Mouse (Mus musculus) thymus, postnatal 25 days (tissue): ENCODE measurements around the gene Rufy1.
"Not testable (repeated sequence)": the region's sequence is repeated elsewhere in the genome, so short reads cannot be mapped to it uniquely, and the experiment has no call there.

Experiments
- DNase-seq: peaks from one replicate; pipeline ENCODE4 v3.0.0; 2022

Gene Rufy1

DNA sequence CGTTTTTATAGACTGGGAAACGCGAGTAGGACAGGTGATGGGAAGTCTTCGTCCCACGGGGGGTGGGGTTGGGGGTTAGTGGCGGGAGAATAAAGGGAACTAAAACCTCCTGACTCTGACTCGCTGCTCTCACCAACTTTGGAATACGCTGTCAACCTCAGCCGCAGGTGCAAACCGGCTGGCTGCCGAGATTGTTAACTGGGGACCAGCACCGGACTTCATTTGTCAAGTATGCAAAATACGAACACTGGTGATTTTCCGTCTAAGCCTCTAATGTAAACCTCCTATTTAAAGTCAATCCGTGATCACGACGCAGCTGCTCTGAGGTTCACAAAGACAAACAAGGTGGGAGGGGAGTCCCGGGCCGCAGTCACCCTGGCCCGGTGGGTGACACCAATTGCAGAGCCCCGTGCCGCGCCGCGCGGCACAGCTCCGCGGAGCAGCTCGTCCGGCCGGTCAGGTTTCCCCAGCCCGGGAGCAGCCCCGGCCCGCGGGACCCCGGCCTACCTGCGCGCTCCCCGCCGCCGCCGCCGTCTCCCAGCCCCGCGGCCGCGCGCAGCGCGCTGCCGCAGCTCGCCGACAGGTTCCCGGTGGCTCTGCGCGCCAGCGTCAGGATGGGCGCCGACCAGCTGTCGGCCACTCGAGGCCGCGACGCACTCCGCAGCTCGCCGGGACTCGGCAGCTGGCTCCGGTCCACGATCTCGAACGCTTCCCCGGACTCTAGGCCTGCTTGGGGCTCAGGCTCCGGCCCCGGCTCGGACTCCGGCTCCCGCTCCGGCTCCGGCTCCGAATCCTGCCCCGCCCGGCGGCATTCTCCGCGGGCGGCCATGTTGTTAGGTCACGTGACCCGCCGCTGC, at the start of gene Rufy1:
Rufy1 (minus strand) TSS at position 849 of the 857 bp plus-strand sequence.
- peak; percentile 85 for DNase-seq

DNA sequence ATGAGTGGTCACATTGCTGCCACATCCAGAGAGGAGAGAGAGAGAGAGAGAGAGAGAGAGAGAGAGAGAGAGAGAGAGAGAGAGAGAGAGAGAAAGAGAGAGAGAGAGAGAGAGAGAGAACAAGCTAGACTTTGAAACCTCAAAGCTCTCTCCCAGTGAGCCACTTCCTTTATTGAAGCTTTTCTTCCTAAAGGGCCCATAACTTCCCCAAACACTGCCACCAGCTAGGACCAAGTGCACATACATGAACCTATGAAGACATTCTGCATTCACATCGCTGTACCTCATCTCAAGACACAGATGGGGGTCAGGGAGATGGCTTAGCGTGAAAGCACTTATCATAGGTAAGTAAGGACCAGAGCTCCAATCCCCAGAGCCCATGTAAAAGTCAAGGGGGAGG, 47.1 kb upstream of the Rufy1 start:
- DNase-seq = no peak

DNA sequence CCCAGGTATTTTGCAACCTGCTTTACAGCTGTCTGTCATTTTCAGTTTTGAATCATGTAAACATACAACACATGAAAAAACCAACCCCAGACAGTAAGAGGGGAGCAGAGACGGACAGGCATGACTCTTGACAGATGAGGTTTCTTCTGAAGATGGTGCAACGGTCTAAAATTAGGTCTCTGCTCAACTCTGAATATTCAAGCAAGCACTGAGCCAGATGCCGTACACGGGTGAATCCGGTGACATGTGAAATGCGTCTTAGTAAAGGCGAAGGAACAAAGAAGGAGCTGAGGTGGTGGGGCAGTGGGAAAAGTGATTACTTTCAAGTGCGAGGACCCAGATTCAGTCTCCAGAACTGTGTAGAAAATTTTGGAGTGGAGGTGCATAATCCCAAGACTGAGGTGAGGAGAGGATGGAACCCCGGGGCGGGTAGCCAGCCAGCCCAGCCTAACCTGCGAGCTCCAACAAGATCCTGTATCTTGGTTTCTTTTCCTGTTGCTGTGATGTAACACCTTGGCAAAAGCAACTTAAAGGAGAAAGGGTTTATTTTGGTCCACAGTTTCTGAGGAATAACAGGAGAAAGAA, 46.7 kb upstream of the Rufy1 start:
- DNase-seq = no peak

DNA sequence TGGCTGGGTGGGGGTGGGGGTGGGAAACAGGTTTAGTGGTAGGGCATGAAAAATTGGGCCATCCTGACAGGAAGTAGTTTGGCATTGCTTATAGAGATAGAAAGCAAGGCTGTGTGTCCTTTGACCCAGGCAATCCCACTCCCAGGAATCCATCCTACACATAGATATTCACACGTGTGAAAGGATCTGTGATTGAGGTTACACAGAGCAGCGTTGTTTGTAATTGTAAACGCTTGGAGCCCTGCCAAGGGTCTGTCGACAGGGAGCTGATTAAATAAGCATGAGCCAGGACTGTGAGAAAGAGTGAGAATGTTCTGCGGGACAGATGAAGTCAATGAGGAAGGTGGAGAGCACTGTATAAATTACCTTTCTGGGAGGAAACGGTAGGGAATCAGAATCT, 46.0 kb upstream of the Rufy1 start:
- no peak for DNase-seq

DNA sequence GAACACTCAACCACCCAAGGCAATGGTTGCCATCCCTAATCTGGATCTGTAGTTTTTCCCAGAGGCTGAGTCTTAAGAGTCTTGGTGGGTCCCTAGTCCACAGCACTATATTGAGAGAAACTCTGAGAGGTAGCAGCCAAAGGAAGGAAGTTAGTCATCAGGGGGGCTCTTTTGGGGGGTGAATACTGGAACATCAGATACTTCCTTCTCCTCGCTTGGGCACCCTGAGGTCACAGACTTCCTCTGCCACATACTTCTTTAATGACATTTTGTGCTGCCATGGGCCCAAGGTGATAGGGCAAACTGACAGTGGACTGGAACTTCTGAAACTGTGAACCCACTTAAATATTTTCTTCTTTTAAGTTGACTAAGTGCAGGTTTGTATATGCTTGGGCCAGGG, 43.0 kb upstream of the Rufy1 start:
- no peak for DNase-seq

DNA sequence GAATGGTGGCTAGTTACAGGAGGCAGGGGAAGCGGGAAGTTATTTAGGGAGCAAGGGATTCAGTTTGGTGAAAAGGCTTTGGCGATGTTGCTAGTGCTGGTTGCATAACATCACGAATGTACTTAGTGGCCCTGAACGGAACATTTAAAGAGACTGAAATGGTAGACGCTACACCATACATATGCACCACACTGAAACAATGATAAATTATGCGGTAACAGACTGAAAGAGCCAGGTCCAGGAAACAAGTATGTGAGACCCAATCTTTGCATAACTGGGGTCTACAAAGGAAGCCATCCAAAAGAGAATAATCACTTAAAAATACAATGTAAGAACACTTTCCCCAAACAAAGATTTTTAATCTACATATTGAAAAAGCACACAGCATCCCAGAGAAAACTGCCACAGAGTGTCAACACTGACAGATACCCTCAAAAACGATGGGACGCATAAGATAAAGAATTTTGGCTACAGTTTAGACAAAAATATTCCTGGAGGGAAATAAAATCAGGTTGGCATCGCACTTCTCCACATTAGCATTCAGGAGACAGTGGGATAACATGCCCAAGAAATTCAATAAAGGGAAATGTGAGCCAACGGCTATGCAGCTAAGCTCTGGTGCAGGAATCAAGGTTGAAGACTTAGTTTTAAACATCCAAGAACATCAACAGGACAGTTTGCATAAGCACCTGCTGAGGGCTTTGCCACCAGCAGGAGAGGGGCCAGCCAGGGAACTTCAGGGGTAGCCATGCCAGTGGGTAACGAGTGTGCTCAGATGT, 41.4 kb upstream of the Rufy1 start:
- no peak for DNase-seq

DNA sequence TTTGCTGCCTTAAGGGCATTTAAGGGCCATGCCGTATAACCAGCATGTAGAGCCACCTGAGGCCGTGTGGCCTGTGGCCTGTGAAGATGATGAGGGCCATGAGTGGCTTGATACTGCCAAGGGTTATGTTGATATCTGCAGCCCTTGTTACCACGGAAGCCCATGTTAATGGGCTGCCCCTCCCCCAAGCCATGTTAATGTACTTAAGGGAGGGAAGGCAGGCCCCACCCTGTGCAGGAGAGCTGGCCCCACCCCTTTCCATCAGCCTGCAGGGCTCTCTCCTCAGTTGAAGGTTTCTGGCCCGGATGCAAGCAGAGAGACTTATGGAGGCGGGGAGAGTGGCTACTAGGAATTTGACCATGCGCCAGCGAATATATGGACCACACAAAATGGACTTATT, 30.6 kb upstream of the Rufy1 start:
- no peak for DNase-seq

DNA sequence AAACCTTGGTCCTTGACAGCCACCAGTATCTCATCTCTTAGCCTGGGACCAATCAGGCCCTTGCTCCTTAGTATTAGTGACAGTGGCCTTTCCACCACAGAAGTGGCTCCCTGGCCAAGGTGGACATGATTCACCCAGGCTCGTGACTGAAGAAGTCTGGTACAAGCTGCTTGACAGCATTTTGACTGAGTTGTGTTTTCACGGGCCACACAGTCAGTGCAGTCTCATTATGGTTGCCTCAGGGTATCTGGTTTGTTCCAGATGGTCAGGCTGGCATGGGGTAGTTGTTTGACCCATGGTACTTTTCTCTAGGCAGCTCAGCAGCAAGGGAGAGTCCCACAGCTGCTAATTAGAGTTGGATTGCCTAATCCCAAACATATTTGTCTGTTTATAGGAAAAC, 28.3 kb upstream of the Rufy1 start:
- DNase-seq = no peak

DNA sequence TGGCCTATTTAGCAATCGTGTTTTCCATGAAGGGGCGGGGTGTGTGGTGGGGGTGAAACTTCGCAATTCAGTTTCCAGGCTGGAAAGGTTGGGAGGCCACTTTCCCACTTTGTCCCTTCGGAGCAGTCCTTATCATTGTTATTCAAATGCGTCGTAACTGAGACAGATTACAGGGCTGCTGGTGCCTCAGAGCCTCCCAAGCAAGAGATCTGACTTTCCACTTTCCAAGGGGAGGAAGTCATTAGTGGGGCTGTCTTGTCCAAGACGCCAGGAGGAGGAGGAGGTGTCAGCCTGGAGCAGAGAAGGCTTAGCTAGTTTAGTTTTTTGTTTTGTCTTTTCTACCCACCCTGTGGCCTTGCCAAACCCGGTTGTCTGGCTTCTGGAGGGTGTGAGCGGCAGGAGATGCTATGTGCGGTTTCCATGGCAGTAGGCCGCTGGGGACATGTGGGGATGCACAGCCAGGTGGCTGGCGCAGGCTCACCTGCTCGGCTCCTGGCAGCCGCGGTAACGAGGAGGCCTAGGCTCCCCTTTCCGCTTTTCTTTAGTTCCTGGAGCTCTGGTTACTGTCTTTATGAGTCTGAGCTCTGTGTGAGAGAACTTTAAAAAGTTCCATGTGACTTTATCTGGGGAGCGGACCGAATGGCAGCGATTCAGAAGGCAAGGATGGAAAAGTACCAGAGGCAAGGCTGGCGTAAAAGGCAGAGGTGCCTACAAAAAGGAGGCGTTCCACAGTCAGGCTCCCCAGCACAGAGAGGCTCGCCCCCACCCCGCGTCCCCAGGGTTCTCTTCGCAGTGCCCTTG, 26.4 kb upstream of the Rufy1 start:
- DNase-seq = no peak

DNA sequence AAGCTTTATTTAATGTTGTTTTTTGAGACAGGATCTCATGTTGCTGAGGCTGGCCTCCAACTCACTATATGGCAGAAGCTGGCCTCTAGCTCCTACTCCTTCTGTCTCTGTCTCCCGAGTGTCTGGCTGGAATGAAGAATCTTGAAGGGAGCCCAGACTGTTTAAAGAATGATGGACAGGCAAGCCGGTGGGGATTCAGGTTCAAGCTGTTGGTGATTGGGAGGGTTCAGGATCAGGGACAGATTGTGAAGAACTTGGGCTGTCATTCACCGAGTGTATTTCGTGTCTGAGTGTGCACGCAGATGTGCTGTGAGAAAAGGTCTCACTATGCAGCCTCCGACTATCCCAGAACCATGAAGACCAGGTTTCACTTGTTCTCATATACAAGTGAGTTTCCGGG, 25.5 kb upstream of the Rufy1 start:
- no peak for DNase-seq

DNA sequence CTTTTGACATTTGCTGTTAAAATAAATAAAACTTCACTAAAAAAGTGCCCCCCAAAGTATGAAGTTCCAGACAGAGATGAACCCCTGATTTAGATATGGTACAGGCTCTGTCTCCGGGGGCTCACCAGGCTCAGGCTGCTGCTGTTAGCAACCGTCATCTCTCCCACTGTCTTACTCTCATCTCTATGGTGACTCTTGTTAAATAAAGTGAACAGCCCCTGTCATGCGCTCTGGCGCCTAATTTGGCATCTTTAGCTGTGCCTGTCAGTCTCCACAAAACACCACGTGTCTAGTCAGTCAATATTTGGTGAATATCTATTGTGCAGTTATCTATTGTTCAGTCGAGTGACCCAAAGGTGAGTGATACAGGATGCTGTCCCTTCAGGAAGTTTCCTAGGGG, 24.0 kb upstream of the Rufy1 start:
- DNase-seq = no peak

DNA sequence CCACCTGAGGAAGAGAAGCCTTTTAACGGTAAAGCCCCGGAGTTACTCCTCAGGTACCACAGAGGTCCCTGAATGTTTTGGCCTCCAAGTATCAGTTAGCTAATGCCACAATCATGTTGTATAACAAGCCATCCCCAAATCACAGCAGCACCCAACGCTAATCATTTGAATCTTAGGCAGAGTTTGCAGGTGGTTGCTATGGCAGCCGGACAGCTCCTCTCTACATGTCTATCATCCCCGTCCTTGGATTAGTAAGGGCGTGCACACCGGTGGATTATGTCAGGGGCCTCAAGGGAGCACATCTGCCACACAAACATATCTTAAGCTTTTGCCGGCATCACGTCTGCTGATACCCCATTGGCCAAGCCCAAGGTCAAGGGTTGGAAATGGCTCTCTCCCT, 19.3 kb upstream of the Rufy1 start:
- DNase-seq = no peak

DNA sequence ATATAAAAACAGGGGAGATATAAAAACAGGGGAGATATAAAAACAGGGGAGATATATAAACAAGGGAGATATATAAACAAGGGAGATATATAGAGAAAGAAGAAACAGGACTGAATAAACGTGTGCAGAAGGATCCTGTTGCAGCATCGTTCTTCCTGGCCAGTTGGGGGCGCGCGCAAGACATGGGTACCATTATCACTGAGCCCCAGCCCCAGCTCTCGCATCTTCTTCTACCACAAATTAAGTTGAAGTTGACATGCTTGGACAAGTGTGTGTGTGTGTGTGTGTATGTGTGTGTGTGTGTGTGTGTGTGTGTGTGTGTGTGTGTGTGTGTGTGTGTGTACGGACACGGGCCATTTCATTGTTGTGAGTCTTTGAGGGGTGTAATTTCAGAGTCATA, 17.2 kb upstream of the Rufy1 start:
- DNase-seq = not testable (repeated sequence)

DNA sequence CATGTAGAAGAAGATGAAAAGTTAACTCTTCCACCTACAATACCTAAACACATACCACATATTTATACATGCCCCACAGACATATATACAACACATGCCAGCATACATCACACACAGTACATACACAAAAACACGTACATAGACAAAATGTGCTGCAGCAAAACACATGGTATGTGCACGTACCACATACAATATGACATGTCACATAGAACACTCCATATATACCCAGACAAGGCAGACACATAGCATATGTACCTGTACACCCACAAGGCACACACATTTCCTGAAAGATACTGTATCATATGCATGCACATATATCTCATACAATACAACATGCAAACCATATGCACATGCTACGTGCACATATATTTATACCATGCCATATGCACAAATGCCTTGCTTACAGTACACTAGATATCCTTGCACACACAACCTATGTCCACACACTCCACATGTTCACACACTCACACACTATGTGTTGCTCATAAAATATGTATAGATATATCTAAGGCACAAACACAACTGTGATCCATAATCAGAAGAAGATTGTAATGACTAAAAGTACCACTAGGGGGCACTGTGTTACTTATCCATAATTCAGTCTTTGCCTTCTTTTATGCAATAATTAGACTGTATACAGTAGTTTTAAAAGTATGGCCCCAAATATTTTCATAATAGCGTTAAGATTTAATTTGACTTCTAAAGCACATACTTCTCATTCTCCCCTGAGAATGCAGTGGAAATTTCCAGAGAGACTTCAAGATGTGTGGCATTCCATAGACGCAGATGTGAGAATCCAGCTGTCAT, 12.5 kb upstream of the Rufy1 start:
- DNase-seq = no peak

DNA sequence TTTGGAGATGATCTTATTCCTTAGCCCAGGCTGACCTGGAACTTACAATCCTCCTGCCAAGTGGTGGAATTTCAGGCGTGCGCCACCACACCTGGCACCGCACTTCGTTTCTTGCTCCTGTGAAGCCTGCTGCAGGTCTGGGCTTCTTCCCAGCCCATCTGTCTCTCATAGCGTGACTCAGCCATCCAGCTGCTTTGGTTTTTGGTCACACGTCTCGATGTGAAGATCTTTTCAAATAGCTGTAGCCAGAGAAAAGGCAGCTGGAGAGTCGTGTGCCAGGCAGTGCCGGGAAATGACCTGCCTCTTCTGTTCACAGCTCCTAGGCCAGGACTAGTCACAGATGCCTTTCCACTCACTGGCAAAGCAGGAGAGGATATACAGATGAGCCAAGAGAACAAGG, 10.7 kb upstream of the Rufy1 start:
- DNase-seq = no peak

DNA sequence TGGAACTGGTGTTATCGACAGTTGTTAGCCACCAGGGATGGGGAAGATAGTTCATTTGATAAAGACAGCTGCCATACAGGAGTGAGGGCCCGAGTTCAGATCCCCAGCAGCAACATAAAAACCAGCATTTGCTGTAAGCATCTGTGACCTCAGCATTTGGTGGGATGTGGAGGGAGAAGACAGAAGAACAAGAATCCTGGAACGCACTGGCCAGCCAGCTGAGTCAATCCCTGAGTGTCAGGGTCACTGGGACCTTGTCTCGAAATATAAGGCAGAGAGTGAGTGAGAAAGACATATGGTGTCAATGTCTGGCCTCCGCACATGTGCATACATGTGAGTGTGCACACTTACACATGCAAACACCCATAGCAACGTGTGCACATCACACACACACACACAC, 9.8 kb upstream of the Rufy1 start:
- DNase-seq = no peak

DNA sequence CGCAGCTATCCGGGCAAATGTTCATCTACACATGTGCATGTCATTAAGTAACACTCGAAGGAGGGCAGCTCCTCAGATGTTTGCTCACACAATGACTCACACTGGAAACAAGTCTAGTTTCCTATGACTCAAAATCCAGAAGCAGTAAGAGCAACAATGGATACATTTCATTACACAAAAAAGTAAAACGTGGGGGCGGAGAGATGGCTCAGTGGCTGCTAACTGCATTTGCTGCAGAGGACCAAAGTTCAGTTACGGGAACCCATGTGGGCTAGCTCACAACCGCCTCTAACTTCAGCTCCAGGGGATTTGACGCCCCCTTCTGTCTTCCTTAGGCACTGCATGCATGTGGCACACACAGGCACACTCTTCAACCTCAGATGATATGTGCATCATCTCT, 8.9 kb upstream of the Rufy1 start:
- DNase-seq = peak; percentile 27

DNA sequence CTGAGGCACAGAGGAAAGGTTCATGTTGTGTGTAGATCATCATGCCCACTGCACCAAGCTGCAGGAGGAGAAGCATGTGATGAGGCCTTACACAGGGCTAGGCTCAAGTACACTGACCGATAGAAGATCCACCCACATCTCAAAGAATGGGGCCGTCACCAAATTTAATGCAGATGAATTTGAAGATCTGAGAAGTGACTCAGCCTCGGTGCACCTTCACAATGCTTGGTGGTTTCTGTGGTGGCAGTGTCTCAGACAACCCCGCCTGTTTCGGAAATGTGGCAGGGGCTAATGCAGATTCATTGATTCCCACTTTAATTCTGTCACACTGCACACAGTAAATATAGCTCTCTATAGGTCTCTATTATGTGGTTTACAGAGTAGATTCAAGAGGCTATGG, 2.0 kb upstream of the Rufy1 start:
- DNase-seq = no peak

DNA sequence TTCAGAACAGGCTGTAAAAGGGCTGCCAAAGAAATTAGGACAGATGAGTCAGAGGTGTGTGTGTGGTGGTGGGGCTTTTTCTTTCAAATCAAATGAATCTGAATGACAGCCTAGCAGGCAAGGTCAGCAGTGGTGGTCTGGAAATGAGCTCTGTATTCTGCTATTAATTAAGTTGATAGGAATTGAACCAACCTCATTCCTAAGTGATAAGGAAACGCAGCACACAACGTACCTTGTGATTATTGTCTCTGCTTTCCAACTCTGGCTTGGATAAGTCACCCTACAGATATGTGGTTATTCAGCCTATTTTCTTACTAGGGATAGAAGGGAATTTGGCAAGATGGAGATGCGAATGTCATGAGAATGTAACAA, 1.1 kb upstream of the Rufy1 start:
- DNase-seq = no peak

DNA sequence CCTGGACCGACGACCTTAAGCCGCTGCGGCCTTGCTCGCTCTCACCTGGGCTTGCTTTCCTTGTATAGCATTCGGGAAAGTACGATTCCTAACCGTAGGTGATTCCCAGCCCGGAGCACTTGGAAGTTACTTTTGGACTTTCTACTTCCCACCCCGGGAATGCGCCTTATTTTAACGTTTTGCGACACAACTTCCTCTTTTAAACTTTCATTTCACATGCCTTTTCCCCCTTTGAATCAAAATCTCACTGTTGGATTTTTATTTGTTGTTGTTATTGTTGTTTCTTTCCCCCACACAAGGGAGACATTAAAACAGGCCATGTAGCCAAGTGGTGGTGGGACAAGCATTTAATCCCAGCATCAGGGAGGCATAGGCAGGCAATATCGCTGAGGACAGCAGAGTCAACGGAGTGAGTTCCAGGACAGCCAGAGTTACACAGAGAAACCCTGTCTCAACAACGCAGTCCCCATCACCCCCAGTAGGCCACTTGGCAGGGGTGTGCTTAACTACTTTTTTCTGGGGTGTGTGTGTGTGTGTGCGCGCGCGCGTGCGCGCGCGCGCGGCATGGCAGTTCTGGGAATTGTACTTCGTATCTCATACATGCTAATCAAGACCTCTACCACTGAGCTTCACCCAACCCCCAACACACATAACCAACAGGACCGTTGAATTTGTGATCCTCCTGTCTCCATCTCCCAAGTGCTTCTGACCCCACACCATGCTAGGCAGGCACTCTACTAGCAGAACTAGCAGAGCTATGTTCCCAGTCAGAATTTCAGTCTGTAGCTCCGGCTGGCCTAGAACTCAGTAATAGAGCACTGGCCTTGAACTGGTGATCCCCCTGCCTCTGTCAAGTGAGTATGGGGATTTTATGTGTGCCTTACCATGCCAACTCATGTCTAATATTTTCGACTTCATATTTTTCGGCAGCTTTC, 476 bp upstream of the Rufy1 start:
- DNase-seq = no peak

DNA sequence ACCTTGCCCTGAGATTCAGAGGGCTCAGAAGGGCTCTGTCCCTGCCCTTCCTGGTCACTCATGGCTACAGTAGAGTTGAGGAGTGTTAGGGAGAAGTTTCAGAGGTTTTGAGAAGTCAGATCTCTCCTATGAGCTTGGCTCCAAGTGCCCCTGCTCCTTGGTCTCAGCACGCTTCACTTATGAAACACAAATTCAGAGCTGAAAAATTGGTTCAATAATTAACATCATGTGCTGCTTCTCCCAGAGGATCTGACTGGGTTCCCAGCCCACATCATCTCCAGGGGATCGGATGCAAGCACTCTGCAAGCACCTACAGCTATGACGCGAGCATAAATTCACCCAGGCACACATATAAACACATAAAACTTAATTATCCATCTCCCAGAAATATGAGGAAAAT, 4.9 kb downstream of the Rufy1 start:
- DNase-seq = no peak
